Mouse (Mus musculus) MEL (cell line): ENCODE results near the gene Pip4p1. TPM values are rescaled to one million over a fixed set of nuclear protein-coding genes. Genes with fewer than 3 reads are reported as not detected.
"Not testable (repeated sequence)": the region's sequence is repeated elsewhere in the genome, so short reads cannot be mapped to it uniquely, and the experiment has no call there.

Source experiments
- DNase-seq: peaks from one replicate; pipeline ENCODE4 v3.0.0; 2011; ENCODE audit warnings: low read depth, low spot score
- H3K27ac ChIP-seq: 2 replicates; pipeline ENCODE4 v1.5.1; 2012; ENCODE audit warnings: low read depth, mild to moderate bottlenecking, control low read depth, low read length, moderate library complexity; ENCODE audit not compliant: control insufficient read depth
- H3K27me3 ChIP-seq, 2 experiments: fragments of 150-350 bp in 1 of 2; sonication (generic) in 1 of 2; 2 replicates each; pipeline ENCODE4 v1.6.1; 2012; ENCODE audit warnings: low read length in 2 of 2, mild to moderate bottlenecking in 2 of 2, improper control_type of control experiment in 1 of 2, moderate library complexity in 1 of 2; ENCODE audit not compliant: insufficient read depth in 2 of 2, control insufficient read depth in 1 of 2
- H3K36me3 ChIP-seq, 2 experiments: 2 replicates each; pipeline ENCODE4 v1.6.1; 2012 to 2014; ENCODE audit warnings: low read length in 2 of 2, improper control_type of control experiment in 1 of 2, inconsistent platforms in 1 of 2, mild to moderate bottlenecking in 1 of 2; ENCODE audit not compliant: insufficient read depth in 2 of 2, control insufficient read depth in 1 of 2
- H3K4me1 ChIP-seq, 2 experiments: fragments of 150-350 bp in 1 of 2; sonication (generic) in 1 of 2; 2 replicates each; pipeline ENCODE4 v1.6.1; 2012; ENCODE audit warnings: low read length in 2 of 2, improper control_type of control experiment in 1 of 2, mild to moderate bottlenecking in 1 of 2; ENCODE audit not compliant: insufficient read depth in 2 of 2, control insufficient read depth in 1 of 2
- H3K4me3 ChIP-seq, 2 experiments: fragments of 150-350 bp in 1 of 2; sonication (generic) in 1 of 2; 2 replicates each; pipeline ENCODE4 v1.5.1; 2012; ENCODE audit warnings: low read depth in 2 of 2, low read length in 2 of 2, mild to moderate bottlenecking in 2 of 2, moderate library complexity in 2 of 2, control low read depth in 1 of 2, improper control_type of control experiment in 1 of 2; ENCODE audit not compliant: control insufficient read depth in 1 of 2, insufficient read depth in 1 of 2
- H3K79me2 ChIP-seq: 2 replicates; pipeline ENCODE4 v1.6.1; 2012; ENCODE audit warnings: mild to moderate bottlenecking, low read length, moderate library complexity; ENCODE audit not compliant: control insufficient read depth, poor library complexity, insufficient read depth
- H3K9ac ChIP-seq: 2 replicates; pipeline ENCODE4 v1.6.1; 2012; ENCODE audit warnings: low read depth, mild to moderate bottlenecking, control low read depth, low read length, moderate library complexity; ENCODE audit not compliant: control insufficient read depth, poor library complexity, severe bottlenecking
- H3K9me3 ChIP-seq: fragments of 150-350 bp; sonication (generic); replicated peaks from 2 replicates; pipeline ENCODE4 v1.6.1; 2012; ENCODE audit warnings: mild to moderate bottlenecking, low read length, improper control_type of control experiment, moderate library complexity; ENCODE audit not compliant: insufficient read depth
- E2F4 ChIP-seq: IDR thresholded peaks from 2 replicates; pipeline ENCODE4 v1.6.1; 2011; ENCODE audit warnings: low read depth, low read length, improper control_type of control experiment, borderline replicate concordance
- ETS1 ChIP-seq: IDR thresholded peaks from 2 replicates; pipeline ENCODE4 v1.6.1; 2012; ENCODE audit warnings: low read depth, mild to moderate bottlenecking, inconsistent platforms, low read length, improper control_type of control experiment, moderate library complexity
- HCFC1 ChIP-seq: IDR thresholded peaks from 2 replicates; pipeline ENCODE4 v1.6.1; 2012; ENCODE audit warnings: low read depth, mild to moderate bottlenecking, inconsistent platforms, low read length, improper control_type of control experiment, moderate library complexity
- JUND ChIP-seq: IDR thresholded peaks from 2 replicates; pipeline ENCODE4 v1.6.1; 2011; ENCODE audit warnings: low read depth, mild to moderate bottlenecking, improper control_type of control experiment, low read length
- MAX ChIP-seq: IDR thresholded peaks from 2 replicates; pipeline ENCODE4 v1.6.1; 2011; ENCODE audit warnings: low read length, improper control_type of control experiment
- MYB ChIP-seq: IDR thresholded peaks from 2 replicates; pipeline ENCODE4 v1.6.1; 2011; ENCODE audit warnings: mild to moderate bottlenecking, low read depth, low read length, improper control_type of control experiment
- NELFE ChIP-seq: IDR thresholded peaks from 2 replicates; pipeline ENCODE4 v1.6.1; 2011; ENCODE audit warnings: low read depth, low read length, improper control_type of control experiment
- ZMIZ1 ChIP-seq: IDR thresholded peaks from 2 replicates; pipeline ENCODE4 v1.6.1; 2012; ENCODE audit warnings: low read depth, mild to moderate bottlenecking, inconsistent platforms, low read length, improper control_type of control experiment, moderate library complexity
- polyA plus RNA-seq, 2 experiments: library from polyadenylated mRNA; stranded (reverse) in 1 of 2; unstranded in 1 of 2; fragments of >175 nt in 1 of 2; fragments of >200 nt in 1 of 2; gene quantifications; 2 replicates each; pipeline versions ENCODE4 v1.2.1 to v1.2.4; 2012; ENCODE audit warnings: low replicate concordance in 2 of 2, low read depth in 1 of 2; ENCODE audit not compliant: insufficient read length in 2 of 2, insufficient read depth in 1 of 2, missing spikeins in 1 of 2
- total RNA-seq: library from RNA; depleted of rRNA; stranded (reverse); fragments of 300-350 nt; gene quantifications from 2 replicates; pipeline ENCODE4 v1.2.3, GENCODE M21; 2012

Pip4p1 gene
- total and polyA plus RNA-seq, 3 experiments = 12.2 to 21.6 TPM; not detected in 1

DNA sequence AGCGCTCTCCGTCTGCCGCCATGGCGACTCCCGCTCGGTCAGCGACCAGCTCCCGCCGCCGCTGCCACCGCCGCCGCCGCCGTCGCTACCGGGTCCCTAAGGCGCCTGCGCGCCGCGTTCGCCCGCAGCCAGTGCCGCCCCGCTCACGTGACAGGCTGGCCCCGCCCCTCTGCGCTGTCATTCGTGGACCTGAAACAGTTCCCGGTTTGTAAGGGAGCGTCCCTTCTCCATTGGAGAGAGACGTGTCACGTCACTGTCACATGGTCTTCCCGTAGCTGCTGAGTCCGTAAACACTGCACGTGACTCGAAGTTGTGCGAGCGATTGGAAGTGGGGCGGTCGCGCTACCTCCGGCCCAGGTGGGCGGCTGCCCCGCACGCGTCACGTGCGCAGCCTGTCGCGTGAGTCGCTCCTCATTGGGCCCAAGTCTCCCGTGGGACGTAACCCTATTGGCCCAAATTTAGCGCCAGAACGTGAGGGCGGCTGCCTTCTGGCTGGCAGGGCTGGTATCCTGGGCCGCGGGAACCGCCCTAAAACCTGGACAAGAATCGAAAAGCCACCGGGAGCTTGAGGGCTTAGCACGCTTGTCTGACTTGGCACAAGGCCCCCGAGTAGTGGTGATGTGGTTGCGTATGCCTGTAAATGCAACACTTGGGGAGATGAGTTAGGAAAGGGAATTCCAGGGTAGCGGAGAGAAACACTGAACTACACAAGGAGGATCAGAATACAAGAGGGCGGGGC is at the start of gene Pip4p1, which contains the start of gene Pnp (continued):
- peak; percentile 76 for TF ChIP-seq ETS1
- peak; percentile 82 for TF ChIP-seq HCFC1
- TF ChIP-seq JUND = no peak
- peak; percentile 35; the same call in 1 of the 2 replicates for TF ChIP-seq ZMIZ1

DNA sequence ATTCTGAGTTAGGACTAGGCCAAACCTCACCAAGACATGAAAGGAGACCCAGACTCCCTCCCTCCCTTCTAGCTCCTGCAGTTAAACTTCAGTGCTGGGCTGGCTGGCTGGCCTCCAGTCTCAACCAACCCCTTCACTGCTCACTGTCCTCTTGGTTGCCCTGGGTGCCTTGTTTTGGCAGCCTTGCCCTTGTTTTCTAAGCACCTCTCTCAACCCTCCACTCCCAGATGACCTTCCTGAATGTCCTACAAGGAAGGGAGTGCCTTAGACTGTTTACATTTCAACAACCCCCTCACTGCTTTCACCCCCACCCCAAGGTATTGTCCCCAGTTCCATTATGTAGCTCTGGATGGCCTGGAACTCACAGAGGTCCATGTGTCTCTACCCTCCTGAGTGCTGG is 49.0 kb upstream of the Pip4p1 start:
- H3K27ac ChIP-seq = no peak overlapping the region
- H3K79me2 ChIP-seq = no peaks in the 10 kb centered on the region
- H3K9me3 ChIP-seq = no peaks in the 10 kb centered on the region
- H3K36me3 ChIP-seq = no peaks in the 10 kb centered on the region; a peak in 2 of 4 replicates
- no peaks in the 10 kb centered on the region; a peak in 1 of 4 replicates for H3K27me3 ChIP-seq
- H3K9ac ChIP-seq = no peak overlapping the region
- no peak for DNase-seq
- no peak overlapping the region for H3K4me3 ChIP-seq
- TF ChIP-seq MAX (no peak), E2F4 (no peak), MYB (no peak), HCFC1 (no peak)
- H3K4me1 ChIP-seq = peaks cover 3 to 13% of the 10 kb centered on the region in 2 experiments; a peak in 2 of 4 replicates

DNA sequence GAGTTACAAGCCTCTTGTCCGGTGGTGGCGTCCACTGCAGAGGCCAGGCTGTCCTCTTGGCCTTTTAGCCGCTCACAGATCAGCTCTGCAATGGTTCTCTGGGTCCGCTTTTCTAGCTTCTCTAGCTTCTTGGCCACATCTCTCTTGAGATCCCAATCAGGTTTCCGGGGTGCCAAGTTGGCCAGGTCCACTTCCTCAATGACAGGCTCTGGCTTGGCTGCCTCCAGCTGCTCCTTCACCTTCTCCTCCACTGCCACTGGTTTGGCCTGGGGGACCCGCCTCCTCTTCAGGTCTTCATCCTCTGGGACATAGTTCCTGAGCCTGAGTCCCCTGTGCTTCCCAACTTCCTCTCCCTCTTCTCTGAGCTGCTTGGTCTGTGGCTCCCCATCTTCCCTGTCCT is 47.8 kb upstream of the Pip4p1 start:
- not testable (repeated sequence) for H3K9me3 ChIP-seq, H3K4me3 ChIP-seq, DNase-seq, H3K27me3 ChIP-seq, H3K36me3 ChIP-seq, H3K27ac ChIP-seq, H3K9ac ChIP-seq, H3K79me2 ChIP-seq
- peaks cover 3 to 13% of the 10 kb centered on the region in 2 experiments; a peak in 2 of 4 replicates for H3K4me1 ChIP-seq

DNA sequence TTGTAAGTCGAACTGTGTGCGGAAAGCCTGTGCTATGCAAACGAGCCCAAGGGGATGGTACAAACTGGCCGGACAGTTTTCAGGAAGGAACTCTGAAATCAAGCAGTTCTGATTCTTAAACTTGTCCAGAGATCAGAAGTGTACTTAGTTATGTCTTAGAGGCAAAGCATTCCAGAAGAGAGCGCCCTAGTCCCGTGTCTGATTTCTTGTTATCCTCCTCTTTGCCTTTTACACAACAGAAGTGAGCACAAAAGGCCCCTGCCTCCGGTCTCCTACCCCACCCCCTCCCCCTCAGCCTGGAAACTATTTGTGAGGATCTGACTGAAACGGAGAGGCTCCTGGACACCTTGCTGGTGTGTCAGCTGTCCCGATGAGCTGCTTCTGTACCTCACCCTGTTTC is 46.0 kb upstream of the Pip4p1 start:
- H3K4me1 ChIP-seq = peaks cover 3 to 7% of the 10 kb centered on the region in 2 experiments; a peak in 2 of 4 replicates
- no peak overlapping the region for H3K4me3 ChIP-seq
- no peaks in the 10 kb centered on the region for H3K27me3 ChIP-seq
- DNase-seq = no peak
- H3K9me3 ChIP-seq = no peaks in the 10 kb centered on the region
- H3K79me2 ChIP-seq = no peaks in the 10 kb centered on the region
- H3K9ac ChIP-seq = no peak overlapping the region
- H3K36me3 ChIP-seq = no peaks in the 10 kb centered on the region; a peak in 1 of 4 replicates
- H3K27ac ChIP-seq = no peak overlapping the region
- TF ChIP-seq MYB (no peak), NELFE (no peak), JUND (no peak)
